Mouse (Mus musculus) CH12.LX (cell line): Measurements from ENCODE around the gene 2310030G06Rik.

Source experiments
- CTCF ChIP-seq, 2 experiments: IDR thresholded peaks in 1 of 2; conservative IDR thresholded peaks in 1 of 2; 2 replicates each; pipeline ENCODE4 v1.5.1; 2011 to 2012; ENCODE audit warnings: low read depth in 2 of 2, low read length in 2 of 2, improper control_type of control experiment in 1 of 2, inconsistent platforms in 1 of 2, mild to moderate bottlenecking in 1 of 2, moderate library complexity in 1 of 2
- MAX ChIP-seq: IDR thresholded peaks from 2 replicates; pipeline ENCODE4 v1.6.1; 2011; ENCODE audit warnings: low read length, improper control_type of control experiment
- MEF2A ChIP-seq: IDR thresholded peaks from 2 replicates; pipeline ENCODE4 v1.6.1; 2014; ENCODE audit warnings: low read depth, mild to moderate bottlenecking, inconsistent platforms, low read length, improper control_type of control experiment, borderline replicate concordance
- POLR2A ChIP-seq: IDR thresholded peaks from 2 replicates; pipeline ENCODE4 v1.6.1; 2011; ENCODE audit warnings: low read depth, mild to moderate bottlenecking, improper control_type of control experiment, low read length
- TCF12 ChIP-seq: IDR thresholded peaks from 2 replicates; pipeline ENCODE4 v1.6.1; 2014; ENCODE audit warnings: low read depth, mild to moderate bottlenecking, inconsistent platforms, low read length, improper control_type of control experiment

- TF ChIP-seq TCF12 (no peak), CTCF (conservative IDR thresholded peaks at IDR 0.05 in 1 of 2, IDR thresholded peaks at IDR 0.05 in 1 of 2; ENCODE audit: low read depth in 2 of 2, low read length in 2 of 2) (no peak), MEF2A (no peak), POLR2A (no peak), MAX (no peak)
These were observed 48.7 kb downstream of the 2310030G06Rik start for GRCm38 (mm10) chr9:50697706-50698041.
